Mouse (Mus musculus): ENCODE measurements around the gene Oas2. TPM values are rescaled to one million over a fixed set of nuclear protein-coding genes. Genes with fewer than 3 reads are reported as not detected.
A peak's percentile ranks its signal among the peaks of the same experiment; 100 is the strongest.

Gene Oas2
- total RNA-seq, 4 experiments from 2014 or later: 0.21 to 0.27 TPM; not detected in 2

DNA sequence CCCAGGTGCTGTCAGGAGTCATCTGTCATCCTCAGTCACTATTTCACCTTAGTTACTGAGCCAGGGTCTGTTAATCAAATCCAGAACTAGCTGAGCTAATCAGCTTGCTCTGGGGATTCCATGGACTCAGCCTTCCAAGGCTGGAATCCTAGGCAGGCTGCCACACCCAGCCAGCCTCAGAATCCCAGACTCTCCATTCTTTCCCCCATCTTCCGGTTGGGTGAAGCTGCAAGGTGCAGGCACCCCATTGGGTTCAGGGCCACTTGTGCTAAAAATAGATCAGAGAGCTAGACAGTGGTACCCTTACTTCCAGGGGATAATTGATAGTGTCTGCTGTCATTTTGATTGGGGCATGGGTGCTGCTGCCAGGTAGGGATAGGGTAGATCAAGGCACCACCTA, 16.9 kb downstream of the Oas2 start:
- no peak for DNase-seq (ENCODE audit: low spot score in 2 of 2)

DNA sequence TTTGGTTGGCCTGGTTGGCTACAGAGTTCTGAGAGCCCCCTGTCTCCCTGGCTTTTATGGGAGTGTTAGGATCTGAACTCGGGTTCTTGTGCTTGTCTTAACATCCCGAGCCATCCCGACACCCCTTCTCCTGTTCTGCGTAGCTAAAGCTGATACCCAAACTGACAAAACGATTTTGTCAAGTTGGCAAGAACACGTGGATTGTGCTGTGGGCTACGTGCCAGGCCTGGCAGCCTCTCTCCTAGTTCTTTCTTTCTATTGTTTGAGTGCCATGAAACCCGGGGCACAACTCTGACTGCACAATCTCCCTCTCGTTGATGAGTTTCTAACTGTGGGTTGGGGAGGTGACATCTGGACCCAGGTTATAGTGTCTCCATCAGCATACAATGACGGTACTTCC, 20.3 kb downstream of the Oas2 start:
- DNase-seq (ENCODE audit: low spot score in 2 of 2): no peak

DNA sequence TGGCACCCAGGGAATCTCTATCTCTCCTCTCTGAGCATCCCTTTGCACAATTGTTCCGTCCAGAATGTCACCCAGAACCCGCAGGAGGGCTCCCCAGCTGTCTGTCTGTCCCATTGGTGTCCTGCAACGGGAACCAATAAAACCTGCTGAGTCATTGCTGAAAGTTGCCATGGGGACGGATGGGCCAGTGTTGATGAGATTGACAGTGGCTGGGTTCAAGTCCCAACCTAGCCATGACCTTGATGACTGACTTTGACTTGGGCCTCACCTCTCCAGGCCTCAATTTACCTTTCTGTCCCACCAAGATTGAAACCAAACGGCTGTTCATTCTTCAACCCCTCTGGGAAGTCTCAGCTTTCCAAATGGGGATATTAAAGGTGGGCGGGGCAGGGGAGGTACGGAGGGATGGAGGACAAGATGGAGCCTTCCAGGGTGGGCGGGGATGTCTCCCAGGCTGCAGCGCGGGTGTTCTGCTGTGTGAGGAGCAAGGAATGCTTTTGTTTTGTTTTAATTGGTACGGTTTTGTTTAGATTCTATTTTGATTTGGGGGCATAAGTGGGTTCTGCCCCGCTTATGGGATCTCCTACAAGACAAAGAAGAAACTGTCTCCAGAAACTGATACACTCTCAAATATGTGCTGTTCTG, 23.7 kb downstream of the Oas2 start:
- DNase-seq (ENCODE audit: low spot score in 2 of 2): no peak

DNA sequence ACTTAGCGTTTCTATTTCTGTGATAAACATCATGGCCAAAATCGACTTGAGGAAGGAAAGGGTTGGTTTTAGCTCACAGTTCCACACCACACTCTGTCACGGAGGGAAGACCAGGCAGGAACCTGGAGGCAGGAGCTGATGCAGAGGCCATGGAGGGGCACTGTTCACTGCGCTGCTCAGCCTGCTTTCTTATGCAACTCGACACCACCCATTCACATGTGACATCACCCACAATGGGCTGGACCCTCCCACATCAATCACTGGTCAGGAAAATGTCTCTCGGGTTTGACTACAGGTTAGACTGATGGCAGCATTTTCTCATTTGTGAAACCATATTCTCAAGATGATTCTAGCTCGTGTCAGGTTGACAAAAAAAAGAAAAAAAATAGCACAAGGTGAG, 28.6 kb downstream of the Oas2 start:
- DNase-seq (ENCODE audit: low spot score in 2 of 2): no peak

DNA sequence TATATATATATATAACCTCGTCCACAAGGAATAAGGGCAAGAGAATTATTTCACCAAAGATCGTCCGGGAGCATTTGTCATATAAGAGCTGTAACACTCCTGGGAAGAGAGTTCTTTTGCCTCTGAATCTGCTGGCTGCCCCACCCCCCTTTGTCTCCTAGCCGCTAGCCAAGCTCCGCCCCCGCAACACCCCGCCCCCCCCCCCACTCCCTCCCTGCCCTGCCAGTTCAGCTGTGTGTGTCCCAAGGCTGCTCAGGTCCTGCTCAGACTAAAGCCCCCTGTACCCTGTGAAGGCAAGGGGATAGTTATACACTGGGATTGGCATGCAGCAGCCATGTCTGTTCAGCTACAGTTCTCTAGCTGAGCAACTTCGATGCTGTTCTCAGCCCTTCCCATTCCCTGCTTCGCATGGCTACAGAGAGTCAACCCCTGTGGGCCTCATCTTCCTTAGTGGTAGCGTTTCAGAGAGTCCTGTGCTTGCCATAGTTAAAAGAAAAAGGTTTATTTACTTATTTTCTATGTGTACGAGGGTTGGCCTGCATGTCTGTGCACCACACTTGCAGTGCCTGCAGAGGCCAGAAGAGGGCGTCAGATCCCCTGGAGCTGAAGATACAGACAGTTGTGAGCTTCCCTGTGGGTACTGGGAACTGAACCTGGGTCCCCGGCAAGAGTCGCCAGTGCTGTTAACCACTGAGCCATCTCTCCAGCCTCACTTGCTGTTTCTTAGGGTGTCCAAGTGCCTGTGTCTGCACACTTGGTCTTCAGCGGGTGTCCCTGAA, 30.9 kb downstream of the Oas2 start:
- DNase-seq (ENCODE audit: low spot score in 2 of 2): no peak

DNA sequence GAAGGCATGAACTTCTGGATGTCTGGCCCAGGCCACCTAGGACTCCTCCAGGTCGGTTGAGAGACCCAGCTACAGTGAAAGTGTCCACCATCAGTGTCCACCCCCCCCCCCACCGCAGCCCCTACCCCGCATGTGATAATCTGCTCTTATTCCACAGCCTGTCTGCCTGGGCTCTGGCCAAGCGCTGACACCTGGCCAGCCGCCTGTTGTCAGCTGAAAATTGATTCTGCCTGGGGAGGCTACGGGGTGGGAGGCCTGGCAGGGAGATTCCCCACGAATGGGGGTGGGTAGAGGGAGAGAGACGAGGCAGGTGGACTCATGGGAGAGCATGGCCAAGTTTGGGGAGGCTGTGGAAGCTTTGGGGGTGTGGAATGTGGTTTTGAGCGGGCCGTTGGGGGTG, 32.5 kb downstream of the Oas2 start:
- no peak for DNase-seq (ENCODE audit: low spot score in 2 of 2)

DNA sequence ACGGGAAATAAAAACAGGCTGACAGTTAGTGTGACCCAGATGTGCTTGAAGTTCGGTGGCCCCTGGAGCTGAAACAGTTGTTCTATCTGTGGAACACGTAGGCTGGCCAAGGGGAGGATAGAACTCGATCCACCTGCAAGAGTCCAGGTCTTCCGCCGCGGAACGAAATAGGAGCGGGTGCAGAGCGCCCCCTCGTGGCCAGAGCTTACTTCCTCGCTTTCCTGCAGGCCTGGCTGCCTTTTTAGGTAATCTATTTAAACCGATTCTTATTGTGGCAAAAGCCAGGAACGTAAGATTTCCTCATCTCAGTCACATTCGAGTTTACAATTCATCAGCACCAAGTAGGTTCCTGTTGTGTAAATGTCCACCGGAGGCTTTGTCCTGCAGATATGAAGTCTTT, 35.3 kb downstream of the Oas2 start:
- peak in 1 of 2 experiments; percentile 78 for DNase-seq (ENCODE audit: low spot score in 2 of 2)

DNA sequence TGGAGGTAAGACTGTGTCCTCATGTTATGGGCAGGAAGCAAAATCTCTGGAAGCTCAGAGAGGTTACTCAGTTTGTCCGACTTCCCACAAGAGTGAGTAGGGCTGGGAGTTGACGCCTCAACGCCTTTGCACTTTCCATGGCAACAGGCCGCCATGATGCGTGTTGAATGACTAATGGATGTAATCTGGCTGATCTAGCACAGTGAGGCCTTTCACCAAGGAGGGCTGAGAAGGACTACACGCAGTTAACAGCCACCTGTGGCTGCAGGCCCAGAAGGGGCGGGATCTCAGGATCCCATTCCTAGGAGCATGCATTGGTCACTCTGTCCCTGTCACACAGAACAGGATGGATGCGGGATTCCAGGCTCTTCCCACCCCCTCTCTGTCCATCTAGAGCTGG, 36.9 kb downstream of the Oas2 start:
- DNase-seq (ENCODE audit: low spot score in 2 of 2): no peak

DNA sequence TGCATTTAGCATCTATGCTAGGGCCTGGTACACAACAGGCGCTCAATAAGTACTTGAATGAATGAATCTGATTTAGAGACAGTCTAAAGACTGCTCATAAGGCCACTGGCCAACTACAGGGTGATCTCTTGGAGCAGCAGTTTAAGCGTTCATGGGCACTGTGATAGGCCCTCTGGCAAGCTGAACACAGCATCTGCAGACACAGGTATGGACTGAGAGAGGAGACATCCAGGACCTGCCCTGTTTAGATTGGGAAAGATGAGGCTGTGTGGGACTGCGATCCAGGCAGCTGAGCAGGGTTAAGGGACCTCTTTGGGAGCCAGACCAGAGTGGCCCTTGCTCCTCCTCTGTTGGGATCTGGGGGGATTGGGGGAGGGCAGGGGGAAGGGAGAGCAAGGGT, 37.8 kb downstream of the Oas2 start, which contains the start of gene Dtx1:
TSS of gene Dtx1 (minus strand) at position 101 of the 400 bp plus-strand sequence.
- DNase-seq (ENCODE audit: low spot score in 2 of 2): no peak

DNA sequence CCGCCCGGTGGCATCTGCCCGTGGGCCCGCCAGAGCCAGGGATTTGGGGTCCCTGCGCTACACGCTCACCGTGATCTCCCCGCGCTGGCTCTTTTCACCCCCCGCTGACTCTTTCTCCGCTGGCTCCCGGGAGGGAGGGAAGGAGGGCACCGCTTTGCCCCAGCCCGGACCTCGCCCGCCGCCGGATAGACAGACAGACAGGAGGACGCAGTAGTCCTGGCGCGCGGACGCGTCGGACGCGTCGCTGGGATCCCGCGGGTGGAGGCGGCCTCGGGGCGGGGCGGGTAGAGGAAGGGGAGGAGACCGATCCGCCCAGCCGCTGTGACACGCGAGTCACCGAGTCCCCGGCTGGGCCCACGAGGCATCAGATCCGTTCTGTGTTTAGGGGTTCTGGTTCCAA, 38.2 kb downstream of the Oas2 start:
- peak; percentile 73 to 74 for DNase-seq (ENCODE audit: low spot score in 2 of 2)

DNA sequence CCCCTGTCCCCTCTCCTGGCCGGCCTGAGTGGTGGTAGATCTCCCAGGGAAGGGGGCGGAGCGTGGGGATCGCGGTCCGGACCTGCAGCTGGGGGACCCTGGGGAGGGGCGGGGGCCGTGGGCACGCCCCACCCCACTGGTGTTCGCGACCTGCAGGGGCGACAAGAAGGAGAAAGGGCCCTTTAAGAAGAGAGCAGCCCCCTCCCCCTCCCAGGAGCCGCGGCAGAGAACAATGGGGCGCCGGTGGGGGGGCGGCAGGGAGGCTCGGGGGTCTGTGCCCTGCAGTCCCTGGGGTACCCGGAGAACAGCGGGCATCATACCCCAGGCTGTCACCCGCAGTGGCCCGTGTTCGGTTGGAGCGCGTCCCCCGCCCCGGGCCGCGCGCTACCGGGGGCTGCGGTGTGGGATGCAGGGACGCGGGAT, 38.8 kb downstream of the Oas2 start:
- DNase-seq (ENCODE audit: low spot score in 2 of 2): no peak

DNA sequence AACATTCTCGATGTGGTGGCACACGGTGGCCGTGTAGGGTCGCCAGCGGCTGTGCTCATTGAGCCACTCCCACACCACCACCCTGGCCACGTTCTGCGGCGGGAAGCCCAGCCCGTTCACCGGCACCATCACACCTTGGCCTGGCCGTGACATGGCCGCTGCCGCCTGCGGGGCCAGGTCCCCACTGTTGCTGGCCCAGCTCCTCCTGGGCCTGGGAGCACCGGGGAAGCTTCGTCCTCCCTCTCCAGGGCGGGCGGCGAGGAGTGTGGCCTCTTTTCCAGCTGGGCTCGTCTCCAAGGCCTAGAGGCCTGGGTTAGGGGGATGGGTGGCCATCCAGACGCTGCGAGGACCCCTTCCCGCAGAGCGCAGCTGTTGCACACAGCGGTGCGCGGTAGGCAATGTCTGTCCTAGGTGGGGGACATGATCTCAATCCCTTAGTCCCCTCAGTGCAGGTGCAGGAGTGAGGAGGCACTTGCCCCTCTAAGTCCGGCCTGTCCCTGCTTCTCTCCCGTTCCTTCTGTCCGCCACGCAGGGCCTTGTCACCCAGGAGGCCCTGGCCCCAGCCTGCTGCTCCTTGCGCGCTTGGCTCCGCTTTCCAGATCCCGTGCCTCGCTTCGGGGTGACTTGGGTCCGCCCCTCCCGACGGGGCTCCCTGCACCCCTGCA, 39.4 kb downstream of the Oas2 start:
- no peak for DNase-seq (ENCODE audit: low spot score in 2 of 2)

DNA sequence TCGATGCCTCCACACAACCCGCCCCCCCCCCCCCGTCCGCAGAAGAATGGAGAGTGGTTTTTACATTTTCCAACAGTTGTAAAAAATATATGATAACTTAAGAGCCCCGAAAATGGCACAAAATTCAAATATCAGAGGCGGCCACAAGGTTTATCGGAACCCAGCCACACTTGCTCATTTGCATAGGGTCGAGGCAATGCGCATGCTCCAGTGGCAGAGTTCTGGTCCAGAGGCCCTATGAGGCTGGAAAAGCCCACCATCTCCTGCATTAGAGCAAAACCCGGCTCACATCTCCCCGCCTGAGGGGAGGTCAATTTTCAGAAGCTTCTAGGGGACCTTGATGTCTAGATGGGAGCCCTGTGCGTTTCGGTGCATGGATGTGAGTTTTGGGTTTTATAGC, 42.7 kb downstream of the Oas2 start:
- no peak for DNase-seq (ENCODE audit: low spot score in 2 of 2)

DNA sequence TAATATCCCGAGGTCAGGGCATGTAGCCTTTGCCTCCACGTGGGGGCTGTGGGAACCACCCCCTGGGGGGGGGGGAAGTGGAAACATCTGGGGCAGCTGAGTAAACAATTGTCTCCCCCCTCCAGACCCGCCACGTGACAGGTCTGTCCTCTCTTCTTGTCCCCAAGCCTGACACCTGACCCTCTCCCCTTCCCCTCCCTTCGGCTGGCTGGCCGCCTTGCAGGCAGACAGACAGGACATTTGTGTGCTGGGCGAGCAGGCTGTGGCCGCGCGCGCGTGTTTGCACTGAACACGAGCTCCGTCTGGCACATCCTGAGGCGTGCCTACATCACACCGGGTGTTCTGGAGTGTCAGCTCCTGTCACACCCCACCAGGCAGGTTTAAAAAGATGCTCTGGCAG, 43.1 kb downstream of the Oas2 start:
- peak in 1 of 2 experiments; percentile 66 for DNase-seq (ENCODE audit: low spot score in 2 of 2)

DNA sequence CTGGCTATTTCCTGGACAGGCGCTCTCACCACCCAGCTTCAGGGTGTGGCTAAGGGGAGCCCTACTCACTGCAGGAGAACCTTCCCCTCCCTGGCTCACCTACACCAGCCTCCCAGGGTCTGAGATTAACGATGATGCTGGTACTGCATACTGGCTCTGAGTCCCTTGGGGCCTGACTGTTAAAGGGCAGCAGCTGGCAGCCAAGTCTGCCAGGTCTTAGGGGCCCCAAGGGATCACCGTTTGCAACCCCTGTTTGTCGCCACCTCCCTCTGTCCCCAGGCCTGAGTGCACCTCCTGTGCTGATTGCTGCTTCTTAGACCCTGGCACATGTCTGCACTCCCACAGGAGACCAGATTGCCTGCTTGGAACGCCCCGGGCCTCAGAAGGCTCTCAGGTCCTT, 45.2 kb downstream of the Oas2 start:
- DNase-seq (ENCODE audit: low spot score in 2 of 2): no peak

DNA sequence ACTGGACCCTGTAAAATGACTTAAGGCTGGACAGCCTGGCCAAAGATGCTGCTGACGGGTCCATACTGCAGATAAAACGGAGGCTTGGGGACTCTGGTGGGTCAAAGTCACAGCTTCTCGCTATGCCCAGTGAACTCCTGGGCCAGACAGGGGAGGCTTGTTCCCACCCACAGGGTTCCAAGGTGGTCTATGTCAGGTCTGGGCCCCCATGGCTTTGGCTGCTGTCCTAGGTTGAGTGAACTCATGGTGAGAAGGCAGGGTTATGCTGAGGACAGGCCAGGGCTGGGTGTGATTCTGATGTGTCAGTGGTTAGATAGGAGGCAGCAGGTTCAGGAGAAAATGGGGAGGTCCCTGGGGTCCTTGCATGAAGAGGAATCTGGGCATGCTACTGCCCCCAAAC, 46.0 kb downstream of the Oas2 start:
- DNase-seq (ENCODE audit: low spot score in 2 of 2): no peak

DNA sequence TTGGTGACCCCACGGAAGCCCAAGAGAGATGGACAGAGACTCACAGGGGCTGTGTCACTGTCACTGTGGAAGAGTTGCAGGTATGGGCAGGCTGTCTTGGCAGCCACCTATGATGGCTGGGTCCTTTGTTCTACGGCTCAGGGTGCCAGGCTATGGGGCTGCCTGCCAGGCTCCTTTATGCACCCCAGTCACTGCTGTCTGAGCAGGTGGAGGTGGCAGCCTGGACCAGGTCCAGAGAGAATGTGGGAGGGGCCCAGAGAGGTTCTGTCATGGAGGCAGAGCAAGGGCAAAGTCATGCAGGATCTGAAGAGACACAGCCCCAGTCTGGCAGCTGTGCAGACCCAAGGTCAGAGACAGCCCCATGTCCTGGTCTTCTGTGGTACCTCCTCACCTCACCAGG, 46.7 kb downstream of the Oas2 start:
- no peak for DNase-seq (ENCODE audit: low spot score in 2 of 2)

DNA sequence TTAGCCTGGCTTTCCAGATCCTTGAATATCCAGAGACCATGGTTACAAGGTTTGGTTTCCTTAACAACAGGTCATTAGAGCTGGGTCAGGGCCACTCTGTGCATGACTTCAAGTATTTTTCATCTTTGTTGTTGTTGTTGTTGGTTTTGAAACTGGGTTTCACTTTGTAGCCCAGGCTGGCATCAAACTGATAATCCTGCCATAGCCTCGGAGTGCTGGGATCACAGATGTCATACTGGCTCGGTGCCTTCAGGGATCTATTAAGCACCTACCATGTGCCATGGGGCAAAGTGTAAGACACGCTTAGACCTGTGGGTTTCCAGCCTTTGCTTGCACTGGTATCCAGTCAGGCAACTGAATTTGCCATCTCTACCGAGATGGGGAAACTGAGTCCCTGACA, 47.2 kb downstream of the Oas2 start:
- no peak for DNase-seq (ENCODE audit: low spot score in 2 of 2)

DNA sequence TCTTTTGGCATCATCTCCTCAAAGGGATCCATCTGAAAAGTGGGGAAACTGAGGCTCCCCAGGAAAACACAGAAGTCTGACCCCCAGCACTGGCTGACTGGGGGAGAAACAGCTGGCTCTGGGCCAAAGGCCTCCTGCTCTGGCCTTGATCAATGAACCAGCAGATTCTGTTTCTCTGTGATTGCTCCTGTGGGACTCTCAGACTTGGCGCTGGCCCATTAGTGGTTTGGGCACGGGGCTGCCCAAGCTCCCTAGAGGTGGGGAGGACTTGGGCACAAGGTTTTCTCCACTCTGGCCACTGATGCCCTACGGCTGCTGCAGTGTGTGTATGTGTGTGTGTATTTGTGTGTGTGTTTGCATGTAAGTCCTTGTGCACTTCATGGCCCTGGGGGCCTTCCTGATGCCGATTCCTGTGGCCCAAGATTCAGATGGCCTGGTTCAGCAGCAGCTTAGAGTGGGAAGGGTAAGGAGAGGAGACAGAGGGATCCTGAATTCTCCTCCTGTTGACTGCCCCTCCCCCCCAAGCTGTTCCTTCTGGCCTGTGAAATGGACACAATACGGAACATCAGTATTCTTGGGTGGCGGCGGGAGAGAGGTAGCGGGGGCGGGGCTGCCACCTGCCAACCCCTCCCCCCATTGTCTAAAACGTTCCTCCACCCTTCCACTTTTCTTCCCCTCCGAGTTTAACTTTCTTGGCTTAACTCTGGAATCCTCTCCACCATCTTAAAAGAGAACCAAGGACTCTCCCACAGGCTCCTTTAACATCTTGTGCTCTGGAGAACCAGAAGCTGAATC, 48.5 kb downstream of the Oas2 start:
- DNase-seq (ENCODE audit: low spot score in 2 of 2): no peak

DNA sequence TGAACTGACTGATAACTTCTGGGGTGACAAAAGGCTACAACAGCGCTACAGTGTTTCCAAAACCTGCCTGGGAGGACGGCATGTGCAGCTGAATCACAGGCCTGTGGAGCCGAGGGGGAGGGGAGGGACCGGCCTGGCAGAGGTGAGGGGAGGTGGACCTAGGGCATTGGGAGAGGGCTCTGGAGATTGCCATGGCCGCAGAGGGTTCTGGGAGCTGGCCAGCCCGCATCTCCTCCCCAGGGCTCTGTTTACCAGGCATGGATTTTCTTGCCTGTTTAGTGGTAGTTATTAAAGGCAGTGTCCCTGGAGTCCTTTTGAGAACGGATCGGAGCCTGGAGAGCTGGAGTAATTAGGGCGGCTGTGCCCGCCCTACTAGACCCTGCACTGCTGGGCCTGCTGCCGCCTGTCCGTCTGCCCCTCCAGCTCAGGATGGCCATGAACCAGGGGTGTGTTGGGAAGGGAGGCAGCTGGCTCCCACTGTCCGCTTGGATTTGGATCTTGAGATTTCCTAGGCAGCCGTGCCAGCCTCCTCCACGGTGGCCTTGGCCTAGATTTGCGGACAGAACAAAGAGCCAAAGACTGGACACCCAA, 50.8 kb downstream of the Oas2 start:
- DNase-seq (ENCODE audit: low spot score in 2 of 2): peak in 1 of 2 experiments; percentile 63

DNA sequence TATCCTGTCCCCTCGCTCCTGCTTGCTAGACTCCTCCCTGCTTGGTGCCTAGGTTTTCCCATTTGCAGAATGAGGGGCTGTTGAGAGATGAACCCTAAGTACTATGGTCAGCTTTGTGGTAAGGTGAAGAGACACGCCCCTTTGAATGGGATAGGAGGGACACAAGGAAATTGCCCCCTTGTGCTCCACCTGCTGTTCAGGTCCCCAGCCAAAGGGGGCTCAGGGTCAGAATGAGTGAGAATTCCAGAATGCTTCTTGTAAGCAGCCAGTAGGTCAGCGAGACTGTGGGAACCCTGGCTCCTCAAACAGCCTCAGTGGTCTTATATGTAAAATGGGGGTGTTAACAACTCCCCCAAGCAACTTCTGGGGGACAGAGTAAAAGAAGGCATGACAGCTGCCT, 51.5 kb downstream of the Oas2 start:
- DNase-seq (ENCODE audit: low spot score in 2 of 2): no peak
